Mouse (Mus musculus) liver, embryonic 14.5 days (tissue): ENCODE measurements around the gene Pex11a.

Experiments used
- CTCF ChIP-seq: IDR thresholded peaks from 2 replicates; pipeline ENCODE4 v1.5.1; 2016; ENCODE audit warnings: antibody characterized with exemption, low read depth, control low read depth
- EP300 ChIP-seq: IDR thresholded peaks from 2 replicates; pipeline ENCODE4 v1.6.1; 2016; ENCODE audit warnings: antibody characterized with exemption, low read depth

GRCm38 (mm10) chr7:79786295-79786694 lies 43.4 kb upstream of the Pex11a start:
- TF ChIP-seq CTCF, result peak; percentile 77
- TF ChIP-seq EP300, result no peak
